Mouse (Mus musculus) heart, embryonic 14.5 days (tissue): Measurements from ENCODE around the gene Aptx. TPM values are rescaled to one million over a fixed set of nuclear protein-coding genes. Genes with fewer than 3 reads are reported as not detected.

Experiments
- ATAC-seq: fragments of 200-750 bp; cut with Nextera tagmentation; 2 replicates; pipeline ENCODE4 v1.8.0; 2017; ENCODE audit warnings: low read depth, moderate TSS enrichment; ENCODE audit not compliant: insufficient number of reproducible peaks, insufficient read depth, low FRiP score
- H3K27ac ChIP-seq, 2 experiments: fragments of 200-500 bp in 1 of 2; fragments of 300-500 bp in 1 of 2; sonication (generic) in 1 of 2; replicated peaks in 1 of 2; 2 replicates each; pipeline ENCODE4 v1.5.1; 2012 to 2014; ENCODE audit warnings: low read depth in 2 of 2, low read length in 2 of 2, control low read depth in 1 of 2, mild to moderate bottlenecking in 1 of 2, mixed read lengths in 1 of 2; ENCODE audit not compliant: control insufficient read depth in 1 of 2, insufficient read depth in 1 of 2
- H3K27me3 ChIP-seq: fragments of 300-500 bp; sonication (generic); 2 replicates; pipeline ENCODE4 v1.6.1; 2014; ENCODE audit warnings: mild to moderate bottlenecking, low read length, control low read depth; ENCODE audit not compliant: control insufficient read depth, insufficient read depth
- H3K36me3 ChIP-seq: fragments of 300-500 bp; sonication (generic); 2 replicates; pipeline ENCODE4 v1.6.1; 2014; ENCODE audit warnings: mild to moderate bottlenecking, control low read depth, low read length, mixed read lengths; ENCODE audit not compliant: control insufficient read depth, insufficient read depth
- H3K4me1 ChIP-seq, 2 experiments: fragments of 200-500 bp in 1 of 2; fragments of 300-500 bp in 1 of 2; sonication (generic) in 1 of 2; 2 replicates each; pipeline ENCODE4 v1.6.1; 2012 to 2014; ENCODE audit warnings: low read length in 2 of 2, control low read depth in 1 of 2, mixed read lengths in 1 of 2; ENCODE audit not compliant: control insufficient read depth in 2 of 2, insufficient read depth in 2 of 2
- H3K4me2 ChIP-seq: fragments of 300-500 bp; sonication (generic); 2 replicates; pipeline ENCODE4 v1.6.1; 2014; ENCODE audit warnings: mild to moderate bottlenecking, low read length
- H3K4me3 ChIP-seq, 2 experiments: fragments of 200-500 bp in 1 of 2; fragments of 300-500 bp in 1 of 2; sonication (generic) in 1 of 2; 2 replicates each; pipeline ENCODE4 v1.5.1; 2012 to 2014; ENCODE audit warnings: low read length in 2 of 2, mild to moderate bottlenecking in 2 of 2, control low read depth in 1 of 2, low read depth in 1 of 2, moderate library complexity in 1 of 2; ENCODE audit not compliant: control insufficient read depth in 1 of 2, insufficient read depth in 1 of 2
- H3K9ac ChIP-seq: fragments of 300-500 bp; sonication (generic); 2 replicates; pipeline ENCODE4 v1.6.1; 2014; ENCODE audit warnings: mild to moderate bottlenecking, low read length
- H3K9me3 ChIP-seq: fragments of 300-500 bp; sonication (generic); 2 replicates; pipeline ENCODE4 v1.6.1; 2016; ENCODE audit warnings: low read length, control low read depth; ENCODE audit not compliant: control insufficient read depth
- WGBS: fragments of 180-500 bp; shearing (Covaris S2); extraction: QIAGEN DNeasy Blood & Tissue Kit; methylation state at CpG from one replicate; pipeline ENCODE4 v1.1.7; 2014; 5-methylcytosine and 5-hydroxymethylcytosine counted together
- polyA plus RNA-seq: library from polyadenylated mRNA; unstranded; fragments of >200 nt; fragmentation: Nextera tagmentation; extraction: Ambion mirVana; gene quantifications from 2 replicates; pipeline ENCODE4 v1.2.1, GENCODE M21; 2014

Gene Aptx
- polyA plus RNA-seq: 25.1 and 29.0 TPM in 2 replicates

- H3K36me3 ChIP-seq: no peaks in the 10 kb centered on the region
- peaks cover 9 to 20% of the 10 kb centered on the region in 2 experiments for H3K4me1 ChIP-seq
- no peaks in the 10 kb centered on the region for H3K9me3 ChIP-seq
- no peaks in the 10 kb centered on the region for H3K27me3 ChIP-seq
- ATAC-seq: peak; percentile 92
- peak within 1 kb of the TSS; percentile 88 for H3K4me2 ChIP-seq
- peak within 1 kb of the TSS; percentile 80 for H3K9ac ChIP-seq
- H3K4me3 ChIP-seq: peak within 1 kb of the TSS; percentile 69 to 99
- under 1% methylated on average over 42 of the region's 42 CpGs for whole genome bisulfite sequencing
- H3K27ac ChIP-seq: peak within 1 kb of the TSS; percentile 97 to 100
Measured at GRCm38 (mm10) chr4:40702797-40703709, at the start of gene Aptx. Gene Aptx (minus strand): TSS chr4:40703194.

GRCm38 (mm10) chr4:40735351-40735750, 32.4 kb upstream of the Aptx start:
- no peak overlapping the region for H3K27ac ChIP-seq
- no peak overlapping the region for H3K9ac ChIP-seq
- no peaks in the 10 kb centered on the region for H3K4me1 ChIP-seq
- WGBS: 66% methylated on average over 1 of the region's 1 CpGs
- H3K4me3 ChIP-seq: no peak overlapping the region
- H3K9me3 ChIP-seq: no peaks in the 10 kb centered on the region
- peaks cover 91% of the 10 kb centered on the region for H3K36me3 ChIP-seq
- H3K27me3 ChIP-seq: no peaks in the 10 kb centered on the region
- no peak for ATAC-seq
- H3K4me2 ChIP-seq: no peak overlapping the region

GRCm38 (mm10) chr4:40731262-40731661, 28.3 kb upstream of the Aptx start:
- no peak overlapping the region for H3K27ac ChIP-seq
- H3K4me3 ChIP-seq: no peak overlapping the region
- H3K9me3 ChIP-seq: no peaks in the 10 kb centered on the region
- H3K27me3 ChIP-seq: no peaks in the 10 kb centered on the region
- H3K4me1 ChIP-seq: no peaks in the 10 kb centered on the region
- ATAC-seq: no peak
- no peak overlapping the region for H3K4me2 ChIP-seq
- no peak overlapping the region for H3K9ac ChIP-seq
- H3K36me3 ChIP-seq: peaks cover 97% of the 10 kb centered on the region

- Histone ChIP-seq H3K4me1 (peaks cover 0 to 16% of the 10 kb centered on the region in 2 experiments; a peak in 3 of 4 replicates), H3K9me3 (no peaks in the 10 kb centered on the region), H3K4me2 (no peak overlapping the region), H3K9ac (no peak overlapping the region), H3K36me3 (peaks cover 83% of the 10 kb centered on the region), H3K27ac (no peak overlapping the region), H3K4me3 (no peak overlapping the region), H3K27me3 (no peaks in the 10 kb centered on the region)
- 81% methylated on average over 1 of the region's 1 CpGs for WGBS
- ATAC-seq: no peak
Measured at GRCm38 (mm10) chr4:40727247-40727646, 24.3 kb upstream of the Aptx start.

GRCm38 (mm10) chr4:40725554-40725953, 22.6 kb upstream of the Aptx start:
- Histone ChIP-seq H3K4me1 (peaks cover 5 to 22% of the 10 kb centered on the region in 2 experiments), H3K4me3 (no peak overlapping the region), H3K27me3 (no peaks in the 10 kb centered on the region), H3K9ac (no peak overlapping the region), H3K9me3 (no peaks in the 10 kb centered on the region), H3K4me2 (no peak overlapping the region), H3K27ac (no peak overlapping the region), H3K36me3 (peaks cover 66% of the 10 kb centered on the region)
- ATAC-seq: no peak

GRCm38 (mm10) chr4:40725141-40725540, 22.1 kb upstream of the Aptx start:
- Histone ChIP-seq H3K4me1 (peaks cover 5 to 22% of the 10 kb centered on the region in 2 experiments), H3K9ac (no peak overlapping the region), H3K27ac (no peak overlapping the region), H3K9me3 (no peaks in the 10 kb centered on the region), H3K27me3 (no peaks in the 10 kb centered on the region), H3K36me3 (peaks cover 62% of the 10 kb centered on the region), H3K4me3 (peak overlapping the region in 1 of 2 experiments; percentile 4; a peak in 1 of 4 replicates), H3K4me2 (peak overlapping the region; percentile 89; the same call in 1 of the 2 replicates)
- ATAC-seq: no peak
- 77% methylated on average over 7 of the region's 7 CpGs for WGBS

GRCm38 (mm10) chr4:40722687-40723460, 19.9 kb upstream of the Aptx start:
- WGBS: under 1% methylated on average over 59 of the region's 62 CpGs
- H3K9ac ChIP-seq: peak overlapping the region; percentile 92
- peak overlapping the region; percentile 63 to 98 for H3K4me3 ChIP-seq
- peaks cover 39% of the 10 kb centered on the region for H3K36me3 ChIP-seq
- no peaks in the 10 kb centered on the region for H3K27me3 ChIP-seq
- no peaks in the 10 kb centered on the region for H3K9me3 ChIP-seq
- peaks cover 5 to 22% of the 10 kb centered on the region in 2 experiments for H3K4me1 ChIP-seq
- peak overlapping the region; percentile 89 for H3K4me2 ChIP-seq
- ATAC-seq: peak; percentile 82
- H3K27ac ChIP-seq: peak overlapping the region; percentile 88 to 99
